Mouse (Mus musculus): Measurements from ENCODE around the gene Sertad4. TPM values are rescaled to one million over a fixed set of nuclear protein-coding genes. Genes with fewer than 3 reads are reported as not detected.

Sertad4 gene
- total and polyA plus RNA-seq, 3 experiments, result 3.3 to 4.1 (median 3.9) TPM

- Histone ChIP-seq H3K79me2 (replicated peaks; ENCODE audit: control insufficient read depth, insufficient read depth, low read length) (no peaks in the 10 kb centered on the region), H3K4me1 (ENCODE audit: control insufficient read depth, insufficient read depth, low read length) (peaks cover 3% of the 10 kb centered on the region), H3K27me3 (ENCODE audit: control insufficient read depth, insufficient read depth, low read length) (no peaks in the 10 kb centered on the region), H3K36me3 (ENCODE audit: control insufficient read depth, insufficient read depth, low read length) (no peaks in the 10 kb centered on the region), H3K4me3 (no peak overlapping the region), H3K9ac (ENCODE audit: low read depth, low read length) (no peak overlapping the region), H3K27ac (no peak overlapping the region)
- DNase-seq, result no peak
- no peak for TF ChIP-seq CTCF (IDR thresholded peaks at IDR 0.05)
- TF ChIP-seq EP300 (IDR thresholded peaks at IDR 0.05; ENCODE audit: insufficient read depth, low read depth, low read length), result no peak
- no peak for TF ChIP-seq POLR2A (IDR thresholded peaks at IDR 0.05; ENCODE audit: insufficient read depth, low read depth, low read length)
- intact Hi-C loops (cut with DNase I), result no loop called here
Measured at GRCm38 (mm10) chr1:192827955-192828354, 27.6 kb downstream of the Sertad4 start.

GRCm38 (mm10) chr1:192825746-192826145 is 29.8 kb downstream of the Sertad4 start:
- WGBS, result 40% methylated on average over 9 of the region's 9 CpGs
- no peak for TF ChIP-seq CTCF (IDR thresholded peaks at IDR 0.05)
- no peak for TF ChIP-seq POLR2A (IDR thresholded peaks at IDR 0.05; ENCODE audit: insufficient read depth, low read depth, low read length)
- TF ChIP-seq EP300 (IDR thresholded peaks at IDR 0.05; ENCODE audit: insufficient read depth, low read depth, low read length), result no peak
- Histone ChIP-seq H3K79me2 (replicated peaks; ENCODE audit: control insufficient read depth, insufficient read depth, low read length) (no peaks in the 10 kb centered on the region), H3K4me3 (no peak overlapping the region), H3K4me1 (ENCODE audit: control insufficient read depth, insufficient read depth, low read length) (peaks cover 5% of the 10 kb centered on the region), H3K27ac (no peak overlapping the region), H3K36me3 (ENCODE audit: control insufficient read depth, insufficient read depth, low read length) (no peaks in the 10 kb centered on the region), H3K9ac (ENCODE audit: low read depth, low read length) (no peak overlapping the region), H3K27me3 (ENCODE audit: control insufficient read depth, insufficient read depth, low read length) (no peaks in the 10 kb centered on the region)
- intact Hi-C loops (cut with DNase I), result no loop called here
- DNase-seq, result no peak

GRCm38 (mm10) chr1:192822652-192823525 is 32.7 kb downstream of the Sertad4 start:
- no peaks in the 10 kb centered on the region for H3K36me3 ChIP-seq (ENCODE audit: control insufficient read depth, insufficient read depth, low read length)
- no peaks in the 10 kb centered on the region for H3K79me2 ChIP-seq (replicated peaks; ENCODE audit: control insufficient read depth, insufficient read depth, low read length)
- peak; percentile 58 to 81 for DNase-seq
- H3K9ac ChIP-seq (ENCODE audit: low read depth, low read length), result no peak overlapping the region
- intact Hi-C loops (cut with DNase I), result loop anchor here (1.0 kb wide), 1 partner anchor 31 kb away; no protein-coding TSS in a partner anchor
- no peak for TF ChIP-seq CTCF (IDR thresholded peaks at IDR 0.05)
- peak; percentile 75; the same call in 1 of the 2 replicates for TF ChIP-seq EP300 (IDR thresholded peaks at IDR 0.05; ENCODE audit: insufficient read depth, low read depth, low read length)
- no peak for TF ChIP-seq POLR2A (IDR thresholded peaks at IDR 0.05; ENCODE audit: insufficient read depth, low read depth, low read length)
- H3K27ac ChIP-seq, result peak overlapping the region; percentile 80
- no peak overlapping the region; the same call in 1 of the 2 replicates for H3K4me3 ChIP-seq
- H3K4me1 ChIP-seq (ENCODE audit: control insufficient read depth, insufficient read depth, low read length), result peaks cover 5% of the 10 kb centered on the region
- H3K27me3 ChIP-seq (ENCODE audit: control insufficient read depth, insufficient read depth, low read length), result no peaks in the 10 kb centered on the region
- 21% methylated on average over 13 of the region's 13 CpGs for WGBS

GRCm38 (mm10) chr1:192822309-192822651 is 33.3 kb downstream of the Sertad4 start:
- H3K36me3 ChIP-seq (ENCODE audit: control insufficient read depth, insufficient read depth, low read length), result no peaks in the 10 kb centered on the region
- no peak for DNase-seq
- TF ChIP-seq CTCF (IDR thresholded peaks at IDR 0.05) (no peak), POLR2A (IDR thresholded peaks at IDR 0.05; ENCODE audit: insufficient read depth, low read depth, low read length) (no peak), EP300 (IDR thresholded peaks at IDR 0.05; ENCODE audit: insufficient read depth, low read depth, low read length) (no peak)
- no peak overlapping the region for H3K9ac ChIP-seq (ENCODE audit: low read depth, low read length)
- H3K27me3 ChIP-seq (ENCODE audit: control insufficient read depth, insufficient read depth, low read length), result no peaks in the 10 kb centered on the region
- H3K79me2 ChIP-seq (replicated peaks; ENCODE audit: control insufficient read depth, insufficient read depth, low read length), result no peaks in the 10 kb centered on the region
- peaks cover 5% of the 10 kb centered on the region for H3K4me1 ChIP-seq (ENCODE audit: control insufficient read depth, insufficient read depth, low read length)
- 24% methylated on average over 1 of the region's 1 CpGs for WGBS
- H3K27ac ChIP-seq, result peak overlapping the region; percentile 80
- no peak overlapping the region for H3K4me3 ChIP-seq
- intact Hi-C loops (cut with DNase I), result loop anchor here (1.0 kb wide), 1 partner anchor 32 kb away; no protein-coding TSS in a partner anchor

- H3K9ac ChIP-seq (ENCODE audit: low read depth, low read length), result no peak overlapping the region
- TF ChIP-seq EP300 (IDR thresholded peaks at IDR 0.05; ENCODE audit: insufficient read depth, low read depth, low read length) (no peak), CTCF (IDR thresholded peaks at IDR 0.05) (no peak), POLR2A (IDR thresholded peaks at IDR 0.05; ENCODE audit: insufficient read depth, low read depth, low read length) (no peak)
- peaks cover 2% of the 10 kb centered on the region for H3K4me1 ChIP-seq (ENCODE audit: control insufficient read depth, insufficient read depth, low read length)
- no peaks in the 10 kb centered on the region for H3K79me2 ChIP-seq (replicated peaks; ENCODE audit: control insufficient read depth, insufficient read depth, low read length)
- H3K4me3 ChIP-seq, result no peak overlapping the region
- DNase-seq, result peak in 1 of 2 experiments; percentile 41
- H3K27me3 ChIP-seq (ENCODE audit: control insufficient read depth, insufficient read depth, low read length), result no peaks in the 10 kb centered on the region
- H3K36me3 ChIP-seq (ENCODE audit: control insufficient read depth, insufficient read depth, low read length), result no peaks in the 10 kb centered on the region
- intact Hi-C loops (cut with DNase I), result no loop called here
- 73% methylated on average over 5 of the region's 5 CpGs for WGBS
- no peak overlapping the region for H3K27ac ChIP-seq
Measured at GRCm38 (mm10) chr1:192818334-192818733, 37.2 kb downstream of the Sertad4 start.

- H3K27me3 ChIP-seq (ENCODE audit: control insufficient read depth, insufficient read depth, low read length), result no peaks in the 10 kb centered on the region
- no peak for DNase-seq
- H3K36me3 ChIP-seq (ENCODE audit: control insufficient read depth, insufficient read depth, low read length), result no peaks in the 10 kb centered on the region
- peaks cover 2% of the 10 kb centered on the region; the same call in 1 of the 2 replicates for H3K4me1 ChIP-seq (ENCODE audit: control insufficient read depth, insufficient read depth, low read length)
- no peak overlapping the region for H3K27ac ChIP-seq
- 57% methylated on average over 2 of the region's 2 CpGs for WGBS
- TF ChIP-seq EP300 (IDR thresholded peaks at IDR 0.05; ENCODE audit: insufficient read depth, low read depth, low read length) (no peak), POLR2A (IDR thresholded peaks at IDR 0.05; ENCODE audit: insufficient read depth, low read depth, low read length) (no peak), CTCF (IDR thresholded peaks at IDR 0.05) (no peak)
- no peaks in the 10 kb centered on the region for H3K79me2 ChIP-seq (replicated peaks; ENCODE audit: control insufficient read depth, insufficient read depth, low read length)
- intact Hi-C loops (cut with DNase I), result no loop called here
- no peak overlapping the region for H3K9ac ChIP-seq (ENCODE audit: low read depth, low read length)
- H3K4me3 ChIP-seq, result no peak overlapping the region
Measured at GRCm38 (mm10) chr1:192815789-192816188, 39.8 kb downstream of the Sertad4 start.

Data from heart, adult 2 months (tissue).